Mouse (Mus musculus) ES-E14 (cell line): Measurements from ENCODE around the gene Acvr1. TPM values are rescaled to one million over a fixed set of nuclear protein-coding genes. Genes with fewer than 3 reads are reported as not detected.

Source experiments
- DNase-seq: peaks from one replicate; pipeline ENCODE4 v3.0.0-alpha.2; 2013; ENCODE audit warnings: low read depth, low spot score
- H3K27ac ChIP-seq: 2 replicates; pipeline ENCODE4 v1.5.1; 2012; ENCODE audit warnings: low read depth, mild to moderate bottlenecking, low read length, moderate library complexity, mixed read lengths; ENCODE audit not compliant: poor library complexity, insufficient read depth, severe bottlenecking
- H3K36me3 ChIP-seq: 2 replicates; pipeline ENCODE4 v1.6.1; 2012; ENCODE audit warnings: mild to moderate bottlenecking, low read length, moderate library complexity, mixed read lengths; ENCODE audit not compliant: control insufficient read depth, poor library complexity, insufficient read depth, severe bottlenecking
- H3K4me1 ChIP-seq, 2 experiments: fragments of 150-350 bp in 1 of 2; sonication (generic) in 1 of 2; 2 replicates each; pipeline ENCODE4 v1.6.1; 2012; ENCODE audit warnings: low read length in 2 of 2, mild to moderate bottlenecking in 1 of 2, mixed read lengths in 1 of 2; ENCODE audit not compliant: control insufficient read depth in 2 of 2, insufficient read depth in 2 of 2, poor library complexity in 1 of 2
- H3K4me3 ChIP-seq, 2 experiments: fragments of 150-350 bp in 1 of 2; sonication (generic) in 1 of 2; 2 replicates each; pipeline ENCODE4 v1.5.1; 2012; ENCODE audit warnings: low read length in 2 of 2, low read depth in 1 of 2, mild to moderate bottlenecking in 1 of 2, mixed read lengths in 1 of 2; ENCODE audit not compliant: insufficient read depth in 1 of 2, poor library complexity in 1 of 2, severe bottlenecking in 1 of 2
- H3K9ac ChIP-seq: 2 replicates; pipeline ENCODE4 v1.6.1; 2012; ENCODE audit warnings: low read depth, mild to moderate bottlenecking, low read length, mixed read lengths; ENCODE audit not compliant: poor library complexity, insufficient read depth, severe bottlenecking
- H3K9me3 ChIP-seq: fragments of 150-350 bp; sonication (generic); 2 replicates; pipeline ENCODE4 v1.6.1; 2012; ENCODE audit warnings: low read depth, mild to moderate bottlenecking, low read length; ENCODE audit not compliant: control insufficient read depth, insufficient read depth
- CHD2 ChIP-seq: IDR thresholded peaks from 2 replicates; pipeline ENCODE4 v1.6.1; 2014; ENCODE audit warnings: mild to moderate bottlenecking, low read depth, low read length, inconsistent platforms
- HCFC1 ChIP-seq: IDR thresholded peaks from 2 replicates; pipeline ENCODE4 v1.6.1; 2012; ENCODE audit warnings: low read length, inconsistent platforms, borderline replicate concordance; ENCODE audit not compliant: insufficient read depth
- MAFK ChIP-seq: IDR thresholded peaks from 2 replicates; pipeline ENCODE4 v1.6.1; 2014; ENCODE audit warnings: mild to moderate bottlenecking, low read depth, low read length, inconsistent platforms; ENCODE audit not compliant: insufficient read depth
- ZC3H11A ChIP-seq: IDR thresholded peaks from 2 replicates; pipeline ENCODE4 v1.6.1; 2012; ENCODE audit warnings: low read depth, mild to moderate bottlenecking, inconsistent platforms, low read length, borderline replicate concordance
- ZNF384 ChIP-seq: IDR thresholded peaks from 2 replicates; pipeline ENCODE4 v1.6.1; 2012; ENCODE audit warnings: low read depth, low read length, inconsistent platforms
- in situ Hi-C, 2 experiments: fragments of 600-800 bp; cut with MboI; formaldehyde crosslinking; loops; one replicate each; pipeline ENCODE4 v1.15.1; 2025; ENCODE audit warnings: low sequenced_read_pairs in 2 of 2, inconsistent platforms in 1 of 2; ENCODE audit not compliant: unreplicated experiment in 2 of 2
- total RNA-seq: library from RNA; depleted of rRNA; stranded (reverse); fragments of 300-350 nt; gene quantifications from 2 replicates; pipeline ENCODE4 v1.2.3, GENCODE M21; 2012

Acvr1 gene
- total RNA-seq, 1 experiment: 6.6 TPM

DNA sequence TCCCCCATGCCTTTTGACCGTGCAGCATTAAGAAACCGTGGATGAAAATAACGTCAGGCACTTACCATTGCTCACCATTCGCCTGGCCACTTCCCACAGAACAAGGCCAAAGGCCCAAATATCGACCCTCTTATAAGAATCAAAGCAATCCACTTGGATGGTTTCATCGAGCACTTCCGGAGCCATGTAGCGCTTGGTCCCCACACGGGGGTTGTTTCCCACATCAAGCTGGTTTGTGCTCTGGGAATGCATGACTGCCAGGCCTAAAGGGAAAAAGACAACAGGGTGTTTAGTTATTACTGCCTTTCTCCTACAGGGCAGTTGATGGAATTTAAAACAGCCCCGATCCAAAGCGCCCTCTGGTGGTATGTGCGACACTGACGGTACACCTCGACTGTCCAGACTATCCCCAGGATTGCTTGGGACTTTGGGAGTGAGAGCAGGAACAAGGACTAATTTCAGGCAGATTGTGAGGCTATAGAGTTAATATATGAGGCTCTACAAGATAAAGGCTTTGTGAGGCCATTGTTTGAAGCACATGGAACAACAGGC is 108.1 kb downstream of the Acvr1 start:
- H3K9ac ChIP-seq: no peak overlapping the region
- H3K9me3 ChIP-seq: no peaks in the 10 kb centered on the region
- in situ Hi-C loops: no loop called here
- H3K4me1 ChIP-seq: no peaks in the 10 kb centered on the region
- H3K4me3 ChIP-seq: no peak overlapping the region
- DNase-seq: peak; percentile 51
- TF ChIP-seq ZC3H11A (no peak; the same call in 1 of the 2 replicates), HCFC1 (no peak), CHD2 (no peak)
- no peak overlapping the region for H3K27ac ChIP-seq
- H3K36me3 ChIP-seq: peaks cover 3% of the 10 kb centered on the region; the same call in 1 of the 2 replicates

DNA sequence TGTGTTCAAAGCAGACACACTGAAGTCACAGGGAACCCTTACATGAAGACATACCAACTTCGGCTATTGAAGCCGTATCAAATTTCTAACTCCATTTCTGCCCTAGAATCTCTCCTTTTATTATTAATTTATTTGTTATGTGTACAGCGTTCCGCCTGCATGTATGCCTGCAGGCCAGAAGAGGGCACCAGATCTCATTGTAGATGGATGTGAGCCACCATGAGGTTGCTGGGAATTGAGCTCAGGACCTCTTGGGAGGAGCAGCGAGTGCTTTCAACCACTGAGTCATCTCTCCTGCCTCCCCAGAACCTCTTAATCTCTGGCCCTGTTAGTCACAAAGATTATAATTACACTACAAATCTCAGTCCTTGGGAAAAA is 109.5 kb downstream of the Acvr1 start:
- no peaks in the 10 kb centered on the region for H3K9me3 ChIP-seq
- H3K9ac ChIP-seq: no peak overlapping the region
- H3K4me1 ChIP-seq: no peaks in the 10 kb centered on the region
- no peak overlapping the region for H3K27ac ChIP-seq
- H3K4me3 ChIP-seq: no peak overlapping the region
- in situ Hi-C loops: no loop called here
- peaks cover 3% of the 10 kb centered on the region; the same call in 1 of the 2 replicates for H3K36me3 ChIP-seq
- DNase-seq: no peak
- TF ChIP-seq ZNF384 (no peak), CHD2 (no peak), MAFK (no peak), HCFC1 (no peak), ZC3H11A (no peak)

DNA sequence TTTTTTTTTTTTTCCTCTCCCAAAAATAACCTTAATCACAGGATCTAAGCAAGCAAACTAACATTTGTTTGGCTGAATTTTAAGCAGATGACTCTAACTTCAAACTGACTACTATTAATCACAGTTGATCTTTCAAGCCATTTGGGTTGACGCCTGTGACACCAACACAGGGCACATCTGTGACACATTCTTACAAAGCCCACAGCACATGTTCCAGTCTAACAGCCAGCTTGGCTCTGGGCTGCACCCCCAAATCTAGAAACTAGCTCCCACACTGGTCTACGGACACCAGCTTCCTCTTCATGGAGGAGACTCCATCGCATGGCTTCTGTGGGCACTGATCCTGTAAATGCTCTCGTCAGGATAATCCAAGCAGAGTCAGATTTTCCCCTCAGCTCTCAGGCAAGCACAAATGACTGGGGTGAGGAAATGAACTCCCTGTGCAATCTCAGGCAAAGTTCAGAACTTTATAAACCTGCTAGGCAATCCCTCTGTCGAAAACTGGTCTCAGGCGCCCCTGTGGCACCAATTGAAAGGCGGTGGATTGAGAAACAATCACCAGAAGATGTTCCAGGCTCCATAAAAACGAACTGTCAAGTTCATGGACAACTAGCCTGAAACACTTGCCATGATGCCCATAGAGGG is 110.0 kb downstream of the Acvr1 start:
- Histone ChIP-seq H3K4me3 (no peak overlapping the region), H3K9ac (no peak overlapping the region), H3K36me3 (peaks cover 3% of the 10 kb centered on the region; the same call in 1 of the 2 replicates), H3K9me3 (no peaks in the 10 kb centered on the region), H3K27ac (no peak overlapping the region), H3K4me1 (no peaks in the 10 kb centered on the region)
- TF ChIP-seq MAFK: no peak
- no peak for TF ChIP-seq HCFC1
- TF ChIP-seq CHD2: no peak
- TF ChIP-seq ZNF384: no peak
- no peak for TF ChIP-seq ZC3H11A
- in situ Hi-C loops: no loop called here
- DNase-seq: no peak

DNA sequence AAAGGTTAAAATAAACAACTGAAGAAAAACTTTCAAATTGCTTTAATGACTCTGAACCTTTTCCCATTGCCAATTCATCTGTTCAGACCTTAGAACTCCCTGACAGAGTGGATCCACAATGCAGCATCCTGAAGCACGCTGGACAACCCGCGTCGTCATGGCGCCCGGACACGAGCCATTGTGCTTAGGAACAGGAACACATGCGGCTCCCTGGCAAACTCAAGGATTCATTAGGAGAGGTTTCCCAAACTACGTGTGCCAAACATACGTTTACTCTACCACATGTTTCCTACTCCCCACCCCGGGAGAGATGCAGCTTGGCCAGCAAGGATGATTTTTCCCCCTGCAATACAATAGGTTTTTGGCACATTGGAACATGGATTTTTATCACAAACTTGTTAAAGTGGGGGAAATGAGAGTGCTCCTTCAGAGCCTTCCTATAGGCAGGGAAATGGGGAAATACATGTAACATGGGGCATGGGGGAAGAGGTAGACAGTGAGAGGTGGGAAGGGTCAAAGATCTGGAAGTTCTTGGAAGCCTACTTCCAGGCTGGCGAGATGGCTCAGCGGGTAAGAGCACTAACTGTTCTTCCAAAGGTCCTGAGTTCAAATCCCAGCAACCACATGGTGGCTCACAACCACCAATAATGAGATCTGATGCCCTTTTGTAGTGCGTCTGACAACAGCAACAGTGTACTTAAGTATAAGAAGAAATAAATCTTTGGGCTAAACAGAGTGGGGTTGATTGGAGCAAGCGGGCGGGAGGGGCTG is 112.7 kb downstream of the Acvr1 start:
- in situ Hi-C loops: no loop called here
- no peak overlapping the region for H3K4me3 ChIP-seq
- H3K36me3 ChIP-seq: peaks cover 3% of the 10 kb centered on the region; the same call in 1 of the 2 replicates
- TF ChIP-seq HCFC1 (no peak), CHD2 (no peak), ZNF384 (no peak), MAFK (no peak), ZC3H11A (no peak)
- H3K27ac ChIP-seq: no peak overlapping the region
- no peaks in the 10 kb centered on the region for H3K4me1 ChIP-seq
- H3K9ac ChIP-seq: no peak overlapping the region
- H3K9me3 ChIP-seq: no peaks in the 10 kb centered on the region
- DNase-seq: no peak
